Mouse (Mus musculus) bone marrow macrophage, adult 2 months (primary cell): ENCODE results near the gene Hspbap1. TPM values are rescaled to one million over a fixed set of nuclear protein-coding genes. Genes with fewer than 3 reads are reported as not detected.

Experiments used
- H3K27ac ChIP-seq: 2 replicates; pipeline ENCODE4 v1.5.1; 2012; ENCODE audit warnings: low read depth, low read length; ENCODE audit not compliant: insufficient read depth
- H3K4me1 ChIP-seq: 2 replicates; pipeline ENCODE4 v1.6.1; 2012; ENCODE audit warnings: low read length; ENCODE audit not compliant: control insufficient read depth, insufficient read depth
- H3K4me3 ChIP-seq: 2 replicates; pipeline ENCODE4 v1.5.1; 2012; ENCODE audit warnings: mild to moderate bottlenecking, low read length, moderate library complexity; ENCODE audit not compliant: insufficient read depth
- CTCF ChIP-seq: IDR thresholded peaks from 2 replicates; pipeline ENCODE4 v1.5.1; 2012; ENCODE audit warnings: low read depth, mild to moderate bottlenecking, low read length, moderate library complexity
- POLR2A ChIP-seq: IDR thresholded peaks from 2 replicates; pipeline ENCODE4 v1.6.1; 2012; ENCODE audit warnings: mild to moderate bottlenecking, low read depth, low read length, borderline replicate concordance
- polyA plus RNA-seq: library from polyadenylated mRNA; stranded (reverse); fragments of >200 nt; gene quantifications from 2 replicates; pipeline ENCODE4 v1.2.4, GENCODE M21; 2012; ENCODE audit not compliant: missing spikeins, insufficient read depth, insufficient read length

The Hspbap1 gene
- polyA plus RNA-seq, 1 experiment: 3.2 TPM

DNA sequence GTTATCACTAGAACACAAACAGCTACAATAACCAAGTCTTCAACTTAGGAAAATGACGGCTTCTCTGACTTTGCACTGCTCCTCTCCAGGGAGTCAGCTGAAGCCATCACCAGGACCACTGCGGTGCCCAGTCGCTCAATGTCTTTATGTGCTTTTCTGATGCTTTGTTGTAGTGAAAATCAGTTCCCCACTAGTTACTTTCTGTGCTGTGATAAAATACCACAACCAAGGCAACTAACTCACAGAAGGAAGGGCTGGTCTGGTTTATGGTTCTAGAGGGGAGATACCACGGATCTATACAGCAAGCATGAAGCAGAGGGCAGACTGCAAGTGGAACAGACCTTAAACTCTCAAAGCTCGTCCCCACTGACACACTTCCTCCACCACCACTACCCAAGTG, 10.8 kb upstream of the Hspbap1 start:
- TF ChIP-seq POLR2A: no peak
- TF ChIP-seq CTCF: no peak
- H3K27ac ChIP-seq: no peak overlapping the region
- H3K4me3 ChIP-seq: no peak overlapping the region
- peaks cover 15% of the 10 kb centered on the region for H3K4me1 ChIP-seq

DNA sequence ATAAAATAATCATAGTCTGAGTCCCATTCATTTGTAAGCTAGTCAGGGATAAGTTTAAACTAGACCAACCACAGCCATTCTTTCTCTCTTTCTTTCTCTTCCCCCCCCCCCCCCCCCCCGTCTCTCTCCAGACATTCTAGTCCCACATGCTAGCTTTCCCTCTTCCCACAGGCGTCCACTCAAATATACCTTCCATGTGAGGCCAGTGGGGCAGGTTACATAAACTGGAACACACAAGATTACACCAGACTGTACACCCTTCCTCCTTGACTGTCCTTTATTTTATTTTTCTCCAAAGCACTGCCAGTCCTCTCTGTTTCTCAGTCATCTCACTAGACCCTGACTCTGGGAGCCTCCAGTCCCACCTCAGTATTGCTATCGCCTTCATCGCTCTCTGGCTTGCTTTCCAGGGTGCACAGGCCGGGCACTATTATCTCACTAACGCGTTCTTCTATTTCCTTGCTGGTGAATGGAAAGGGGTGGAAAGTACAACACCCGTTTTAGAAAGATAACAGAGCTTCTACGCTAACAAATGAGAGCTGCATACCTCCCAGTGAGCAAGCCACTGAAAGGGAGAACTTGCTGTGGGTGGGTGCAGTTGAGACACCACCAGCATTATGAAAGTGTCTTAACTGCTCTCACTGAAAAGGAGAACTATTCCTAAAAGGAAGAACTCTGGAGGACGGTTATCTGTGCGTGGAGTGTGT, 6.4 kb upstream of the Hspbap1 start:
- no peak overlapping the region for H3K27ac ChIP-seq
- H3K4me3 ChIP-seq: 0 out of 2 replicates have a peak overlapping the region, but pooled peaks have one; percentile 8
- peaks cover 26% of the 10 kb centered on the region for H3K4me1 ChIP-seq
- no peak for TF ChIP-seq POLR2A

DNA sequence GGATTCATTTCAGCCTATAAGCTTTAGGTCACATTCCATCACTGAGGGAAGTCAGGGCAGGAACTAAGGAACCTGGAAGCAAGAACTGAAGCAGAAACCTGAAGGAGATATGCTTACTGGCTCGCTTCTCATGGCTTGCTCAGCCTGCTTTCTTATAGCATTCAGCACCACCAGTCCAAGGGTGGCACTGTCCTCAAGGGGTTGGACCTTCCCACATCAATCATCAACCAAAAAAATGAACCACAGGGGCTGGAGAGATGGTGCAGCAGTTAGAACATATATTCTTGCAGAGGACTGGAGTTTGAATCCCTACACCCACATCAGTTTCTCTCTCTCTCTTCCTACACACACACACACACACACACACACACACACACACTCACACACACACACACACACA, 5.2 kb upstream of the Hspbap1 start:
- no peak overlapping the region for H3K4me3 ChIP-seq
- H3K4me1 ChIP-seq: peaks cover 26% of the 10 kb centered on the region
- TF ChIP-seq POLR2A (no peak), CTCF (no peak)
- 0 out of 2 replicates have a peak overlapping the region, but pooled peaks have one; percentile 11 for H3K27ac ChIP-seq

DNA sequence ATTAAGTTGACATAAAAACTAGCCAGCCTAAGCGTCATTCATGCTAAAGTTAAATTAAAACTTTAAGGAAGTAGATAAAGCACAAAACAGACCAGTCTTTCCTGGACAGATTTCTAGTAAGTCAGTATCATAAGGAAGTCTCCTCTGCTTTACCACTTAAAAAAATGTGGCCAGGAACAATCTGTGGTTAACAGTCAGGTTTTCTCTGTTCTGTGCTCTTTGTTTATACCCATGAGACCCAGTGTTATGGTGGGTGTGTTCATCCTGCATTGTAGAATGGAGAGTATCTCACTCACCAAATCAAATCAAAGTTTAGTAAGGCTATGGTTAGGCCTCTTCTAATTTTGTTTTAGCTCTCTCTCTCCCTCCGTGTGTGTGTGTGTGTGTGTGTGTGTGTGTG, 4.7 kb upstream of the Hspbap1 start:
- H3K27ac ChIP-seq: 0 out of 2 replicates have a peak overlapping the region, but pooled peaks have one; percentile 11
- TF ChIP-seq CTCF (no peak), POLR2A (no peak)
- H3K4me1 ChIP-seq: peaks cover 26% of the 10 kb centered on the region
- H3K4me3 ChIP-seq: no peak overlapping the region

DNA sequence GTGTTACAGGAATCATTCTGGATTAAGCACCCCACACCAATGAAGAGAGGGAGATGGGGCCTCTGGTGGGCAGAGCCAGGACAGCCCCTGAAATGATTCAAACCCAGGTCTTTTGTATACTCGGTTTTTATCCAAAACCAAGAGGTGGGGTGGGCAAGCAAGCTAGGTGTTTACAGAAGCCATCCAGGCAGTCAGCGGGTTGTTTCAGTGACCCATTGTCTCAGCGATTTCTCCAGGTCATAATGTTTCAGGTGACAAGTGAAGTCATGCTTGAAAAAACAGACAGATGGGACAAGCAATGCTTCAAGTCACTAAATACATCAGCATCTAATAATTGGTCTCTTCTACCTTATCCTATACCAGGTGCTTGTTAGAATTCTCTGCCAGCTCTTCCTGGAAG, 3.8 kb upstream of the Hspbap1 start:
- H3K4me1 ChIP-seq: peaks cover 29% of the 10 kb centered on the region
- no peak for TF ChIP-seq CTCF
- TF ChIP-seq POLR2A: no peak
- no peak overlapping the region for H3K27ac ChIP-seq
- no peak overlapping the region for H3K4me3 ChIP-seq

DNA sequence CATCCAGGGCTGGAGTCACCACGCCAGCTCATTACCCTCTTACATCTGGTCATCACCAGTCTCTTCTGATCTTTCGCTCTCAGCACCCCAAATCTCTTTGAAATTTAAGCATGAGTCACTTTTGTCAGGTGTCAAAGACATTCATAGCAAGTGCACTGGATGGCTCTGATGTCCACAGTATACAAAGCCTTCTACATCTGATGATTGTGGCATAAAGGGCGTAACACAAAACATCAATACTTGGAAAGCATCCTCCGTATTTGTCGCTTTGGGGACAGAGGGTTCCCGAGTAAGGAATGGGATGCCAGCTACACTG, 1.7 kb upstream of the Hspbap1 start:
- H3K4me3 ChIP-seq: peak overlapping the region; percentile 81
- peaks cover 29% of the 10 kb centered on the region for H3K4me1 ChIP-seq
- H3K27ac ChIP-seq: no peak overlapping the region
- no peak for TF ChIP-seq POLR2A
- TF ChIP-seq CTCF: no peak

DNA sequence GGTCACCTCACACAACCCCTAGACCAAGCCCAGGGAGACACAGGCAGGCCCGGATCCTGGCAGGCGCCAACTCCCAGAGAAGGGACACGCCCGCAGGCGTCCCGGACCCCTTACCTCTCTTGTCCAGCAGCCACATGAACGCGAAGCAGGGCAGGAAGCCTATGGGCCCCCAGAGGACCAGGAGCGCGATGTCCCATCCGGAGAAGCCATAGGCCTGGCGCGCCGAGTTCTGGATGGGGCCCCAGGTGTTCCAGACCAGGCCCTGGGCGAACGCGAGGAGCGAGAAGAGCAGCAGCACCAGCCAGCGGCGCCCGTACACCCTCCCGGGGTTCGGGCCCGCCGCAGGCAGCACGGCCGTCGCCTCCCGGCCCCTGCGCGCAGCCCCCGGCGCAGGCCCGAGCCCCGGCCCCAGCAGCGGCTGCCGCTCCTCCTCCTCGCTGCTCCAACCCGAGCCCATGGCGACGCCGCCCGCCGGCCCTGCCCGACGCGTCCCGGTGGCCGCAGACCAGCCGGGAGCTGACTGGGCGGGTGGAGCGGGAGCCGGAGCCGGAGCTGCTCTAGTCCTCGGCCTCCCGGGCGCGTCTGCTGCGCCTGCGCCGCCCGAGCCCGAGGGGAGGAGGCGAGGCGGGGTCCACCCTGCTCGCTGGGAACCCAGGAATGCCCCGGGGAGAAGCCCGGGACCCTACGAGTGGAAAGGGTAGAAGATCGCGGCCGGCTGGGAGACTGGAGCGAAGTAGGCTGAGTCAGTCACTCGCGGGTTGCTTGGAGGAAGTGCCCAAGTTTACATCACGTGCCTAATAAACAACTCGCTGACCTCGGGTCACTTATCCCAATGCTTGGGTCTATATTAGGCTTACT, 1.2 kb upstream of the Hspbap1 start, which contains the start of gene Dirc2:
Gene Dirc2 (minus strand): TSS at position 572 of the 858 bp plus-strand sequence.
- Histone ChIP-seq H3K4me3 (peak within 1 kb of the TSS; percentile 91), H3K4me1 (peaks cover 26% of the 10 kb centered on the region), H3K27ac (peak within 1 kb of the TSS; percentile 88)
- TF ChIP-seq POLR2A (no peak), CTCF (no peak)

DNA sequence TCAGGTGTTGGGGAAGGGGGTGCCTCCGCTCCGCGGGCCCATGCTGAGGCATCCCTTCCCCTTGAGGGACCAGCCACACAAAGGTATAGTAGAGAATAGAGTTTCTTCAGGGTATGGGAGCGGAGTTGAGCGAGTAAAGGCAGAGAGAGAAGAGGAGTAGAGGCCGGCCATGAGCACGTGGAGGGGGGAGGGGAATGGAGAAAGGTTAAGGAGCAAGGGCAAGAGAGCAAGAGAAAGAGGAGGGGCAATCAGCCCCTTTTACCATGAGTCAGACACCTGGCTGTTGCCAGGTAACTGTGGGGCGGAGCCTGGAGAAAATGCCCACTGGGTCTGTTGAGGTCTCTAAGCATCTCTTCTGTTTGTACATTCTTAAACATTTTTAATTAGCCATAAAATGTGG, 966 bp downstream of the Hspbap1 start:
- no peak for TF ChIP-seq POLR2A
- no peak overlapping the region for H3K27ac ChIP-seq
- H3K4me1 ChIP-seq: peaks cover 16% of the 10 kb centered on the region
- no peak overlapping the region for H3K4me3 ChIP-seq

DNA sequence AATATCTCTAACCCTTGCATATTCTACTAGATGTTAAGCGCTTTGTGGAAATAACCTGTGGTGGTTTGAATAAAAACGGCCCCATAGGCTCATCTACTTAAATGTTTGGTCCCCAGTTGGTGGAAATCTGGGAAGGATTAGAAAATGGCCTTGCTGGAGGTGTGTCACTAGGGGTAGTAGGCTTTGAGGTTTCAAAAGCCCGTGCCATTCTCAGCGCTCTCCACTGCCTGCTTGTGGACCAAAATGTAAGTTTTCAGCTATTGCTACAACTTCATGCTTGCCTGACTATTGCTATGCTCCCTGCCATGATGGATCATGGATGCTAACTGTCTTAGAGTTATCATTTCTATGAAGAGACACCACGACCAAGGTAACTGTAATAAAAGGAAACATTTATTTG, 1.4 kb downstream of the Hspbap1 start:
- Histone ChIP-seq H3K4me1 (peaks cover 18% of the 10 kb centered on the region), H3K27ac (no peak overlapping the region), H3K4me3 (no peak overlapping the region)
- no peak for TF ChIP-seq POLR2A
- TF ChIP-seq CTCF: no peak

DNA sequence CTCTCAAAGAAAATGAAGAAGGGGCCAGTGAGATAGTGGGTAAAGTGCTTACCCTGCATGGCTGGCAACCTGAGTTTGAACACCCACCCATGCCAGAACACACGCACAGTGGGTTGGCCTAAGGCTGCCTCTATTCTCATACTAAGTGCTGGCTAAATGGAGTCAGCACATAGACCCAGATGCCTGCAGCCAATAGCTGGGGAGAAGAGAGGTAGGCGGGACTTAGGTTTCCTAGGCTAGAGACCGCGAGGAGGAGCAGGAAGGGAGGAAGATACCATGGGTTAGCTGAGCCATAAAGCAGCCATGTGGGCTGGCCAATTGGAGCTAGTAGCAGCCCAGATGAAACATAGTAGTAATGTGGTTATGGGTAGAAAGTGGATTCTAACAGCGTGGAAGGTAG, 2.4 kb downstream of the Hspbap1 start:
- no peak overlapping the region for H3K27ac ChIP-seq
- H3K4me1 ChIP-seq: peaks cover 15% of the 10 kb centered on the region
- TF ChIP-seq POLR2A (no peak), CTCF (no peak)
- H3K4me3 ChIP-seq: no peak overlapping the region
